Mouse (Mus musculus): ENCODE results near the gene Klf4. TPM values are rescaled to one million over a fixed set of nuclear protein-coding genes. Genes with fewer than 3 reads are reported as not detected.

Gene Klf4
- polyA plus RNA-seq, 1 experiment from 2014 or later: 1.7 TPM

DNA sequence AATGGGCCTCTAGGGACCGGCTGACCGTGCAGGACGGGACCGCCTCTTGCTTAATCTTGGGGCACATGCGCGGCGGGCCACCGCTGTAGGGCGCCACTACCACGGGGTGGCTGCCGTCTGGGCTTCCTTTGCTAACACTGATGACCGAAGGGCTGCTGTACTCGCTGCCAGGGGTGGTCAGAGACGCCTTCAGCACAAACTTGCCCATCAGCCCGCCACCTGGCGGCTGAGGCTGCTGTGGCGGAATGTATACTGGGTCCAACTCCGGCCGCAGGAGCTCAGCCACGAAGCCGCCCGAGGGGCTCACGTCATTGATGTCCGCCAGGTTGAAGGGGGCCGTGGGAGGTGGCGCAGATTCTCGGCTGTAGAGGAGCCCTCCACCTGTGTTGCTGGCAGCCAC is 2.0 kb downstream of the Klf4 start:
- no peaks in the 10 kb centered on the region for H3K9me3 ChIP-seq (ENCODE audit: control insufficient read depth, low read length)
- peaks cover 9% of the 10 kb centered on the region; the same call in 1 of the 2 replicates for H3K27me3 ChIP-seq (replicated peaks; ENCODE audit: control insufficient read depth, insufficient read depth, low read length)
- H3K36me3 ChIP-seq (ENCODE audit: control insufficient read depth, insufficient read depth): no peaks in the 10 kb centered on the region
- peak overlapping the region; percentile 93 for H3K4me2 ChIP-seq (ENCODE audit: low read length)
- H3K27ac ChIP-seq (ENCODE audit: low read length): no peak overlapping the region
- WGBS: under 1% methylated on average over 27 of the region's 27 CpGs
- ATAC-seq: no peak
- peak overlapping the region; percentile 39 for H3K9ac ChIP-seq (replicated peaks; ENCODE audit: low read depth, low read length)
- H3K4me1 ChIP-seq (replicated peaks; ENCODE audit: control insufficient read depth, insufficient read depth, low read length): peaks cover 33% of the 10 kb centered on the region
- H3K4me3 ChIP-seq (replicated peaks; ENCODE audit: low read length): peak overlapping the region; percentile 72

DNA sequence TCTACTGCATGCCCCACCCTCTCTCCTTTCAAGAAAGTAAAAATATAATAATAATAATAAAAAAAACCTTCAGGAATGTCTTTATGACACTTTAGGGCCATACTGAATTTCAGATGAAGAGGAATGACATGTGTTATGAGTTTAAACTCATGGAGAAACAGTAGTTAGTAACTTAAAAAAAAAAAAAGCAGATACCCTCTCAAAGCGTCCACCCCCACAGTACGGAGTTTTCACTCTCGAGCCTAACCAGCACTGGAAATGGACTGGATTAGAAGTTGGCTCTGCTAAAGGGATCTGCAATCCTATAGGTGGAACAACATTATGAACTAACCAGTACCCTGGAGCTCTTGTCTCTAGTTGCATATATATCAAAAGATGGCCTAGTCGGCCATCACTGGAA is 3.9 kb downstream of the Klf4 start:
- Histone ChIP-seq H3K27ac (ENCODE audit: low read length) (no peak overlapping the region), H3K9me3 (ENCODE audit: control insufficient read depth, low read length) (no peaks in the 10 kb centered on the region), H3K4me3 (replicated peaks; ENCODE audit: low read length) (no peak overlapping the region), H3K27me3 (replicated peaks; ENCODE audit: control insufficient read depth, insufficient read depth, low read length) (peaks cover 9% of the 10 kb centered on the region; the same call in 1 of the 2 replicates), H3K4me2 (ENCODE audit: low read length) (no peak overlapping the region), H3K36me3 (ENCODE audit: control insufficient read depth, insufficient read depth) (no peaks in the 10 kb centered on the region), H3K9ac (replicated peaks; ENCODE audit: low read depth, low read length) (no peak overlapping the region), H3K4me1 (replicated peaks; ENCODE audit: control insufficient read depth, insufficient read depth, low read length) (peaks cover 24% of the 10 kb centered on the region)
- ATAC-seq: no peak
- WGBS: 92% methylated on average over 3 of the region's 4 CpGs

DNA sequence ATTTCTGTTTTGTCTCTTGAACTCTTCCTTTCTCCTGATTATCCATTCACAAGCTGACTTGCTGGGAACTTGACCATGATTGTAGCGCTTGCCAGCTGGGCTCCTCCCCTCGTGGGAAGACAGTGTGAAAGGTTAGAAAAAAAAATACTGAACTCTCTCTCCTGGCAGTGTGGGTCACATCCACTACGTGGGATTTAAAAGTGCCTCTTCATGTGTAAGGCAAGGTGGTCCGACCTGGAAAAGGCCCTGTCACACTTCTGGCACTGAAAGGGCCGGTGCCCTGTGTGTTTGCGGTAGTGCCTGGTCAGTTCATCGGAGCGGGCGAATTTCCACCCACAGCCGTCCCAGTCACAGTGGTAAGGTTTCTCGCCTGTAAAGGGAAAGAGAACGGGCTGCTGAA is 4.3 kb downstream of the Klf4 start:
- Histone ChIP-seq H3K9me3 (ENCODE audit: control insufficient read depth, low read length) (no peaks in the 10 kb centered on the region), H3K4me2 (ENCODE audit: low read length) (no peak overlapping the region), H3K27me3 (replicated peaks; ENCODE audit: control insufficient read depth, insufficient read depth, low read length) (peaks cover 9% of the 10 kb centered on the region; the same call in 1 of the 2 replicates), H3K4me1 (replicated peaks; ENCODE audit: control insufficient read depth, insufficient read depth, low read length) (peaks cover 22% of the 10 kb centered on the region), H3K4me3 (replicated peaks; ENCODE audit: low read length) (no peak overlapping the region), H3K27ac (ENCODE audit: low read length) (no peak overlapping the region), H3K36me3 (ENCODE audit: control insufficient read depth, insufficient read depth) (no peaks in the 10 kb centered on the region), H3K9ac (replicated peaks; ENCODE audit: low read depth, low read length) (no peak overlapping the region)
- no peak for ATAC-seq
- 82% methylated on average over 12 of the region's 12 CpGs for WGBS

DNA sequence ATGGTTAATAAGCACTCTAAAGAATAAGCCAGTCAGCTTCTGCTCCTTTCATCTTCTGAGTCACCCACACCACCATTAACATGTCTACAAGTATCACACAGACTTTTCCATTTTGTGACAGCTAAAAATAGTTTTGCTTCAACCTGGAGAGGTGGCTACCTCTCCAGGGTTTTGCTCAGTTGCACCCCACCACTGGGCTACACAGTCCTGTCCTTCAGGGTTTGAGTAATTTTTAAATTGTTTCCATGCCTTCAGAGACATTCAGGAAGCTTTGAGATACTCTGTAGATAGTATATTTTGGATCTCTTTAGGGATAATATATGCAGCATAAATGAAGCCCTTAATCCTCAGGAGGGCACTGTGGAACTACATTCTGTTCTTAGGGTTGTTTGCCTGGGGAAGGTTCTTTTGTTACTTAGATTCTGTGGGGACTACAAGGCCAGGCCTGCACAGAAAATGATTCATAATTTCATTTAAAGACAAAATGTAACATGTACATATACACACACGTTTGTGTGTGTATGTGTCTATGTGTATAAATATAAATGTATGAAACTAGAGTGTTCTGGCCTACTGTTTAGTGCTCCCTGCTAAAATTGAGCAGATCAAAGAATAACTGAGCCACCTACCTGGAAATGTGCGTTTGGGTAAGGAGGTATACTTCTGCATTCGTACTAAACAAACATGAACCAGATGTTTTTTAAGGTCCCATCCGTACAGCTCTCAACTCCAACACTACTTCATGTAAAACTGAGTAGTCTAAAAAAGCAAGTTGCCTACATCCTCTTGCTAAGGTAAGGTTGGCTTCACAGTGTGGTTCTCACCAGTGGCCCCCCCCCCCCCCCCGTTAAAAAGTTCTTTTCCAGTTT is 5.8 kb downstream of the Klf4 start:
- H3K4me3 ChIP-seq (replicated peaks; ENCODE audit: low read length): no peak overlapping the region
- 74% methylated on average over 5 of the region's 5 CpGs for WGBS
- H3K36me3 ChIP-seq (ENCODE audit: control insufficient read depth, insufficient read depth): no peaks in the 10 kb centered on the region
- peak; percentile 44 for ATAC-seq
- H3K4me1 ChIP-seq (replicated peaks; ENCODE audit: control insufficient read depth, insufficient read depth, low read length): peaks cover 16% of the 10 kb centered on the region
- no peaks in the 10 kb centered on the region for H3K9me3 ChIP-seq (ENCODE audit: control insufficient read depth, low read length)
- no peak overlapping the region for H3K4me2 ChIP-seq (ENCODE audit: low read length)
- no peak overlapping the region for H3K9ac ChIP-seq (replicated peaks; ENCODE audit: low read depth, low read length)
- H3K27ac ChIP-seq (ENCODE audit: low read length): no peak overlapping the region
- H3K27me3 ChIP-seq (replicated peaks; ENCODE audit: control insufficient read depth, insufficient read depth, low read length): 0 out of 2 replicates have a peak, but pooled peaks cover 3% of the 10 kb centered on the region

DNA sequence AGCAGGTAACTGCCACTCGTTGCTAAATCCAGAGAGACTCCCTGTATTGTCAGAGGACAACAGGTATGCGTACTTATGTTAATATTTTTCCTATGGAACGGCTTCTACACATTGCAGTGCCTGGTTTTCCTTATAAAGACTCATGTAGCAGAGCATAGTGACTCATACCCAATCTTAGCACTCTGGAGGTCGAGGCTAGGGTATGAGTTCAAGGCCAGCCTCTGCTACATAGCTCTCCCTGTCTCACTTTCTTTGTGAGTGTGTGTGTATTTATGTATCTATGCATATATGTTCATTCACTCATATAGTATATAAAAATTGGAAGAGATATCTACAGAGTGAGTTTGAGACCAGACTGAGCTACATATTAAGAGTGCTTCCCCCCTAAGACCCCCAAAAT is 8.3 kb downstream of the Klf4 start:
- WGBS: 82% methylated on average over 4 of the region's 4 CpGs
- no peak overlapping the region for H3K4me3 ChIP-seq (replicated peaks; ENCODE audit: low read length)
- ATAC-seq: no peak
- H3K36me3 ChIP-seq (ENCODE audit: control insufficient read depth, insufficient read depth): no peaks in the 10 kb centered on the region
- no peaks in the 10 kb centered on the region for H3K27me3 ChIP-seq (replicated peaks; ENCODE audit: control insufficient read depth, insufficient read depth, low read length)
- no peaks in the 10 kb centered on the region for H3K4me1 ChIP-seq (replicated peaks; ENCODE audit: control insufficient read depth, insufficient read depth, low read length)
- no peaks in the 10 kb centered on the region for H3K9me3 ChIP-seq (ENCODE audit: control insufficient read depth, low read length)
- H3K27ac ChIP-seq (ENCODE audit: low read length): no peak overlapping the region
- no peak overlapping the region for H3K9ac ChIP-seq (replicated peaks; ENCODE audit: low read depth, low read length)
- no peak overlapping the region for H3K4me2 ChIP-seq (ENCODE audit: low read length)

DNA sequence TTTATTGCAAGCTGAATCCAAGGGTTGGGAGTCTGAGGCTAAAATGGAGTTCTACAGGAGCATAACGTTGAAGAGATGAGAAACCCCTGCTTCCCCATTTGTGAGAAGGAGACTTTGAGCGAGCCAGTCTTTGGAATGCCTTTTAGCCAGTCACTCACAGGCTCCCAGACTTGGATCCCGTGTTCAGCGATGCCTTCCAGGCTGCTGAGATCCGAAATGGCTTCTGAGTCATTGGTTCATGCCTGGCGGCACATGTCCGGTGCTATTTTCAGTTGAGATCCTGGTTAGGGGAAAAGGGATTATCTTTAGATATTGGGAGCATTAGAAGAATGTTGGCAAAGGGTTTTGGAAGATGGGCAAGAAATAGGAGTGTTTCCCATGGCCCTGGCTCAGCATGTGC is 14.8 kb downstream of the Klf4 start:
- ATAC-seq: no peak
- WGBS: 86% methylated on average over 7 of the region's 7 CpGs

DNA sequence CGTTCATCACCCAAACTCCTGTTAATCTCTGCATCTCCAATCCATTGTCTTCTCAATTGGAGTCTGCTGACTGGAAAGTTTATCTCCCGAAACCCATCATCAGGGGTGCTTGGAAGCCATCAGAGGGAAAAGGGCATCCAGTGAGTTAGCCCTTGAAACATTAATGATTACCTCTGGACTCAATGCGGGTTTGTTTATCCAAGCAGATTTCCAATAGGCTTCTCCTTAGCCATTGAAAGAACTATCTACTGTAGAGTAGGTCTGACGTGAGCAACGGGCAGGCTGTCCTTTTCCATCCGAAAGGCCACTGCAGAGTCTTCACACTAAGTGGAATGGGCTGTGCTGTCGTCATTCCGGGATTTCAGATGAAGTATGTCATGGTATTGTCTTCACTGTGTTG is 16.2 kb downstream of the Klf4 start:
- Histone ChIP-seq H3K4me1 (replicated peaks; ENCODE audit: control insufficient read depth, insufficient read depth, low read length) (peaks cover 6% of the 10 kb centered on the region), H3K9me3 (ENCODE audit: control insufficient read depth, low read length) (no peaks in the 10 kb centered on the region), H3K4me2 (ENCODE audit: low read length) (no peak overlapping the region), H3K27me3 (replicated peaks; ENCODE audit: control insufficient read depth, insufficient read depth, low read length) (no peaks in the 10 kb centered on the region), H3K9ac (replicated peaks; ENCODE audit: low read depth, low read length) (no peak overlapping the region), H3K27ac (ENCODE audit: low read length) (no peak overlapping the region), H3K36me3 (ENCODE audit: control insufficient read depth, insufficient read depth) (no peaks in the 10 kb centered on the region), H3K4me3 (replicated peaks; ENCODE audit: low read length) (no peak overlapping the region)
- WGBS: 90% methylated on average over 8 of the region's 8 CpGs
- no peak for ATAC-seq

More for the DNA sequence above, 14.8 kb downstream of the Klf4 start:
- Histone ChIP-seq H3K27me3 (replicated peaks; ENCODE audit: control insufficient read depth, insufficient read depth, low read length) (no peaks in the 10 kb centered on the region), H3K9me3 (ENCODE audit: control insufficient read depth, low read length) (no peaks in the 10 kb centered on the region), H3K4me2 (ENCODE audit: low read length) (no peak overlapping the region), H3K4me3 (replicated peaks; ENCODE audit: low read length) (no peak overlapping the region), H3K4me1 (replicated peaks; ENCODE audit: control insufficient read depth, insufficient read depth, low read length) (peaks cover 6% of the 10 kb centered on the region), H3K36me3 (ENCODE audit: control insufficient read depth, insufficient read depth) (no peaks in the 10 kb centered on the region), H3K9ac (replicated peaks; ENCODE audit: low read depth, low read length) (no peak overlapping the region), H3K27ac (ENCODE audit: low read length) (no peak overlapping the region)

DNA sequence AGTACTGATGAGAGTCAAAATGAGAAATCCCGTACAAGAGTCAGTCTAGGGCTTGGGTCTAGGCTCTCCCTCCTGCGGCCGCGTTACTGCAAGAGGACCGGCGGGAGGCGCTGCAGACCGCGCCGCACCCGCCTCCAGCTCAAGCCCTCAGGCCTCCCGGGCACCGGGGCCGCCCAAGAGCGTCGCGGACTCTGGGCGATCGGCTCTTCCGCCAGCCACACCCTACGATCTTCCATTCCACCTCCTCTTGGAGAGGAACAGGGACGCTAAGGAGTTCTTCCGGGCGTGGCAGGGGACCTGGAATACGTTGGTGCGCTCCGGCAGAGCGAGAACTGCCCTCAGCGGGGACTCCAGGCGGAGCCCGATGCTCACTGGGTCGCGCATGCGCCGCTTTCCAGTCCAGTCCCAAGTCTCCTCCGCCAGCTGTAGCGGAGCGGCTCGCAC is 17.5 kb downstream of the Klf4 start:
- H3K4me3 ChIP-seq (replicated peaks; ENCODE audit: low read length): peak overlapping the region; percentile 59
- peaks cover 6% of the 10 kb centered on the region for H3K4me1 ChIP-seq (replicated peaks; ENCODE audit: control insufficient read depth, insufficient read depth, low read length)
- peak overlapping the region; percentile 82 for H3K9ac ChIP-seq (replicated peaks; ENCODE audit: low read depth, low read length)
- peak overlapping the region; percentile 70 for H3K4me2 ChIP-seq (ENCODE audit: low read length)
- WGBS: under 1% methylated on average over 39 of the region's 39 CpGs
- no peaks in the 10 kb centered on the region for H3K36me3 ChIP-seq (ENCODE audit: control insufficient read depth, insufficient read depth)
- no peaks in the 10 kb centered on the region for H3K9me3 ChIP-seq (ENCODE audit: control insufficient read depth, low read length)
- ATAC-seq: peak; percentile 98
- no peak overlapping the region for H3K27ac ChIP-seq (ENCODE audit: low read length)
- H3K27me3 ChIP-seq (replicated peaks; ENCODE audit: control insufficient read depth, insufficient read depth, low read length): no peaks in the 10 kb centered on the region

DNA sequence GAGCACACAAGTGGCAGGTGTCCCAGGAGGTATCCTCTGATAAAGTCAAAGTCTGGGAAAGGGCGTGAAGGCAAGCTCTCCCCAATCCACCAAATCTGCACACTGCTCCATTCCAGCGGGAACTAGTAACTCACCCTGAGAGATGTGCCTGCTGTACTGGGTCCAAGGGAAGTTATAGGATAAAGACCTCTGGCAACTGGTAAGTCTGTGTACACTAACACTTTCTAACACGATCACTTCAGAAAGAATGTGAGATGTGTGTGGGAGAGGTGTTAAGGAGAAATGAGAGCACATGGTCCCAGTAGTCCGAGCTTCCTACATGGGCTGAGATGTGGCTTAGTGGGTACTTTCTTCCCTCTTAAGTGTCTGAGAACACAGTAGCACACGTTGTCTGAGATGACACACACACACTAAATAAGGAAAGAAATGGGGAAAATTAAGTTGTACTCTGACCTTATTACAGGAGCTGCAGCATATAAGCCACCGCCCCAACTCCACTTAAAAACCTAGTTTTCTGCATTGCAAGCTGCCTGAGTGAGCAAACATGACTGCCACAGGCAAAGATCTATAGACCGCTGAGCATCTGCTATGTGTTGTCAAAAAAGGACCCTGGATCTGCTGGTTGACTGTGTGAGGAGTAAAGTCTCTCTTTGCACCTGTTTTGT is 18.5 kb downstream of the Klf4 start:
- Histone ChIP-seq H3K4me1 (replicated peaks; ENCODE audit: control insufficient read depth, insufficient read depth, low read length) (peaks cover 6% of the 10 kb centered on the region), H3K27me3 (replicated peaks; ENCODE audit: control insufficient read depth, insufficient read depth, low read length) (no peaks in the 10 kb centered on the region), H3K9me3 (ENCODE audit: control insufficient read depth, low read length) (no peaks in the 10 kb centered on the region), H3K36me3 (ENCODE audit: control insufficient read depth, insufficient read depth) (no peaks in the 10 kb centered on the region), H3K9ac (replicated peaks; ENCODE audit: low read depth, low read length) (no peak overlapping the region), H3K4me2 (ENCODE audit: low read length) (no peak overlapping the region), H3K4me3 (replicated peaks; ENCODE audit: low read length) (no peak overlapping the region), H3K27ac (ENCODE audit: low read length) (no peak overlapping the region)
- WGBS: 84% methylated on average over 7 of the region's 7 CpGs
- no peak for ATAC-seq

Data from forebrain, embryonic 16.5 days (tissue).